Mouse (Mus musculus): Measurements from ENCODE around the gene Olfr1115. TPM values are rescaled to one million over a fixed set of nuclear protein-coding genes. Genes with fewer than 3 reads are reported as not detected.
"Not testable (repeated sequence)": the region's sequence is repeated elsewhere in the genome, so short reads cannot be mapped to it uniquely, and the experiment has no call there.

The Olfr1115 gene
- total RNA-seq (2014; fragmentation: Nextera tagmentation) = not detected in 2 replicates
- total RNA-seq (2017) = 0.05 and 0.06 TPM in 2 replicates
- not detected in 2 replicates for polyA plus RNA-seq (2012)

DNA sequence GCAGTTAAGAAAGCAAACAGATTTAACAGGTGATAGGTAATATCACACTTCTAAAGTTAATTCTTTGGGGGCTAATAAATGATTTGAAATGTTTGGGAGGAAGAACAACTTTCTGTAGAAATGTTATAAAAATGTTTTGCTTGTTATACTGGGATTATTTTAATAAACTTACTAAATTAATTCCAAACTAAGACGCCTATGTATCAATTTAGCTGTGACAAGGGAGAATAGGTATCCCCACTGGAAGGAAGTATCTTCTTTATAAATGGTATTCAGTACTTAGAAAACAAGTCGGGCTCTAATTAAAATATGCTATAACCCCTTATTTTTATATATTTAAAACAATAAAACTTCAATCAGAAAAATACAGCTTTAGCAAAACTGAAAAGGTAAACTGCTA, at the start of gene Olfr1115:
TSS of gene Olfr1115 (plus strand) at position 301 of the 400 bp plus-strand sequence.
- Histone ChIP-seq H3K27me3 (ENCODE audit: insufficient read depth, low read length) (no peaks in the 10 kb centered on the region), H3K9me3 (replicated peaks) (no peaks in the 10 kb centered on the region), H3K36me3 (replicated peaks) (no peaks in the 10 kb centered on the region), H3K4me1 (ENCODE audit: insufficient read depth, low read depth, low read length) (no peaks in the 10 kb centered on the region), H3K4me3 (ENCODE audit: low read depth, low read length) (no peak within 1 kb of the TSS)
- no peak for ATAC-seq (ENCODE audit: extremely low read depth, insufficient number of reproducible peaks, low FRiP score, poor library complexity, severe bottlenecking)
- DNase-seq (ENCODE audit: low spot score) = no peak
- no peak for TF ChIP-seq GATA2 (IDR thresholded peaks at IDR 0.05; ENCODE audit: borderline replicate concordance, low read depth, low read length)
- TF ChIP-seq GATA1 (IDR thresholded peaks at IDR 0.05; ENCODE audit: borderline replicate concordance, low read length) = no peak
- no peak for TF ChIP-seq POLR2AphosphoS5 (IDR thresholded peaks at IDR 0.05; ENCODE audit: insufficient replicate concordance, low read depth, low read length)
- TF ChIP-seq TAL1 (conservative IDR thresholded peaks at IDR 0.05; ENCODE audit: low read depth, low read length) = no peak
- no peak for TF ChIP-seq CTCF (IDR thresholded peaks at IDR 0.05; ENCODE audit: low read depth, low read length)

- ATAC-seq (ENCODE audit: extremely low read depth, insufficient number of reproducible peaks, low FRiP score, poor library complexity, severe bottlenecking) (no peak), DNase-seq (ENCODE audit: low spot score) (no peak)
- Histone ChIP-seq H3K4me1 (ENCODE audit: insufficient read depth, low read depth, low read length) (no peaks in the 10 kb centered on the region), H3K27me3 (ENCODE audit: insufficient read depth, low read length) (no peaks in the 10 kb centered on the region), H3K4me3 (ENCODE audit: low read depth, low read length) (no peak within 1 kb of the TSS), H3K9me3 (replicated peaks) (0 out of 2 replicates have a peak, but pooled peaks cover 2% of the 10 kb centered on the region), H3K36me3 (replicated peaks) (no peaks in the 10 kb centered on the region)
- no peak for TF ChIP-seq POLR2AphosphoS5 (IDR thresholded peaks at IDR 0.05; ENCODE audit: insufficient replicate concordance, low read depth, low read length)
- no peak for TF ChIP-seq GATA2 (IDR thresholded peaks at IDR 0.05; ENCODE audit: borderline replicate concordance, low read depth, low read length)
- no peak for TF ChIP-seq GATA1 (IDR thresholded peaks at IDR 0.05; ENCODE audit: borderline replicate concordance, low read length)
- TF ChIP-seq TAL1 (conservative IDR thresholded peaks at IDR 0.05; ENCODE audit: low read depth, low read length) = no peak
- no peak for TF ChIP-seq CTCF (IDR thresholded peaks at IDR 0.05; ENCODE audit: low read depth, low read length)
Measured at GRCm38 (mm10) chr2:87208670-87209069, 39.1 kb upstream of the Olfr1115 start, which contains the start of gene Olfr1113. Gene Olfr1113 (plus strand): TSS chr2:87208970.

DNA sequence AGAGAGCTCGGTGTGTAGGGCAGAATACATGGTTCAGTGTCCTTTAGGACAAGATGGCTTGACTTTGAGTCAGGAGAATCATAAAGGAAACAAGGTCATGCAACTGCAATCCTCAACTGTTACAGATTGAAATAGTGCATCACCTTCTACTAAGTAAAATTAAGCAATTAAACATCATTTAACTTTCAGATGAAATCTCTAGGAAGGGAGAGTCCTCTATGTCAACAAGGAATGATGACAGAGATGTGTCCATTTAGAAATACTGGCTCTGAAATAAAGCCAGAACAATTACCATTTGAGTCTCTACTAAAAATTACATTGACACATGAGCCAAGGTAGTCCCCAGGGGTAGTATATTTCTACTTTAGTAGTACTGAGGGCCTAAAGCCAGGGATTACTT, 19.4 kb downstream of the Olfr1115 start, which contains the start of gene Olfr1116:
TSS of gene Olfr1116 (plus strand) at position 301 of the 400 bp plus-strand sequence.
- no peak for ATAC-seq (ENCODE audit: extremely low read depth, insufficient number of reproducible peaks, low FRiP score, poor library complexity, severe bottlenecking)
- no peaks in the 10 kb centered on the region for H3K4me1 ChIP-seq (ENCODE audit: insufficient read depth, low read depth, low read length)
- no peak within 1 kb of the TSS for H3K4me3 ChIP-seq (ENCODE audit: low read depth, low read length)
- DNase-seq (ENCODE audit: low spot score) = no peak
- no peaks in the 10 kb centered on the region for H3K36me3 ChIP-seq (replicated peaks)
- H3K27me3 ChIP-seq (ENCODE audit: insufficient read depth, low read length) = no peaks in the 10 kb centered on the region
- TF ChIP-seq POLR2AphosphoS5 (IDR thresholded peaks at IDR 0.05; ENCODE audit: insufficient replicate concordance, low read depth, low read length) (no peak), GATA1 (IDR thresholded peaks at IDR 0.05; ENCODE audit: borderline replicate concordance, low read length) (no peak), GATA2 (IDR thresholded peaks at IDR 0.05; ENCODE audit: borderline replicate concordance, low read depth, low read length) (no peak), TAL1 (conservative IDR thresholded peaks at IDR 0.05; ENCODE audit: low read depth, low read length) (no peak)
- peaks cover 6% of the 10 kb centered on the region for H3K9me3 ChIP-seq (replicated peaks)

GRCm38 (mm10) chr2:87293977-87294376, 46.2 kb downstream of the Olfr1115 start:
- H3K9me3 ChIP-seq (replicated peaks); H3K4me1 ChIP-seq (ENCODE audit: insufficient read depth, low read depth, low read length); H3K36me3 ChIP-seq (replicated peaks); H3K27me3 ChIP-seq (ENCODE audit: insufficient read depth, low read length); ATAC-seq (ENCODE audit: extremely low read depth, insufficient number of reproducible peaks, low FRiP score, poor library complexity, severe bottlenecking); H3K4me3 ChIP-seq (ENCODE audit: low read depth, low read length); DNase-seq (ENCODE audit: low spot score): not testable (repeated sequence)

Other genes starting within 250 kb of the Olfr1115 start
- gene Olfr1102, start 249.6 kb upstream of the Olfr1115 start, total RNA-seq (2014; fragmentation: Nextera tagmentation) = not detected in 2 replicates
- gene Olfr1102, start 249.6 kb upstream of the Olfr1115 start, total RNA-seq (2017) = not detected in 2 replicates
- gene Olfr1102, start 249.6 kb upstream of the Olfr1115 start, polyA plus RNA-seq (2012) = not detected in 2 replicates
- gene Olfr1104, start 220.9 kb upstream of the Olfr1115 start, total RNA-seq (2014; fragmentation: Nextera tagmentation) = not detected in 2 replicates
- 0.71 TPM in 1 of 2 replicates, not detected in the other for gene Olfr1104, start 220.9 kb upstream of the Olfr1115 start, total RNA-seq (2017)
- gene Olfr1104, start 220.9 kb upstream of the Olfr1115 start, polyA plus RNA-seq (2012) = not detected in 2 replicates
- not detected in 2 replicates for gene Olfr1105, start 211.5 kb upstream of the Olfr1115 start, total RNA-seq (2014; fragmentation: Nextera tagmentation)
- 0.16 and 0.17 TPM in 2 replicates for gene Olfr1105, start 211.5 kb upstream of the Olfr1115 start, total RNA-seq (2017)
- gene Olfr1105, start 211.5 kb upstream of the Olfr1115 start, polyA plus RNA-seq (2012) = not detected in 2 replicates
- gene Olfr1106, start 195.7 kb upstream of the Olfr1115 start, total RNA-seq (2014; fragmentation: Nextera tagmentation) = not detected in 2 replicates
- 0.05 and 0.12 TPM in 2 replicates for gene Olfr1106, start 195.7 kb upstream of the Olfr1115 start, total RNA-seq (2017)
- not detected in 2 replicates for gene Olfr1106, start 195.7 kb upstream of the Olfr1115 start, polyA plus RNA-seq (2012)
- gene Olfr1107, start 172.2 kb upstream of the Olfr1115 start, total RNA-seq (2014; fragmentation: Nextera tagmentation) = not detected in 2 replicates
- gene Olfr1107, start 172.2 kb upstream of the Olfr1115 start, total RNA-seq (2017) = 0.29 TPM in 1 of 2 replicates, not detected in the other
- gene Olfr1107, start 172.2 kb upstream of the Olfr1115 start, polyA plus RNA-seq (2012) = not detected in 2 replicates
- gene Olfr1109, start 152.0 kb upstream of the Olfr1115 start, total RNA-seq (2014; fragmentation: Nextera tagmentation) = not detected in 2 replicates
- 0.22 TPM in 1 of 2 replicates, not detected in the other for gene Olfr1109, start 152.0 kb upstream of the Olfr1115 start, total RNA-seq (2017)
- not detected in 2 replicates for gene Olfr1109, start 152.0 kb upstream of the Olfr1115 start, polyA plus RNA-seq (2012)
- not detected in 2 replicates for gene Olfr259, start 133.4 kb upstream of the Olfr1115 start, total RNA-seq (2014; fragmentation: Nextera tagmentation)
- 0.11 TPM in 1 of 2 replicates, not detected in the other for gene Olfr259, start 133.4 kb upstream of the Olfr1115 start, total RNA-seq (2017)
- gene Olfr259, start 133.4 kb upstream of the Olfr1115 start, polyA plus RNA-seq (2012) = not detected in 2 replicates
- gene Olfr1110, start 107.7 kb upstream of the Olfr1115 start, total RNA-seq (2014; fragmentation: Nextera tagmentation) = not detected in 2 replicates
- 0.11 and 0.17 TPM in 2 replicates for gene Olfr1110, start 107.7 kb upstream of the Olfr1115 start, total RNA-seq (2017)
- gene Olfr1110, start 107.7 kb upstream of the Olfr1115 start, polyA plus RNA-seq (2012) = not detected in 2 replicates
- not detected in 2 replicates for gene Olfr1111, start 95.4 kb upstream of the Olfr1115 start, total RNA-seq (2014; fragmentation: Nextera tagmentation)
- gene Olfr1111, start 95.4 kb upstream of the Olfr1115 start, total RNA-seq (2017) = 0.23 TPM in 1 of 2 replicates, not detected in the other
- gene Olfr1111, start 95.4 kb upstream of the Olfr1115 start, polyA plus RNA-seq (2012) = not detected in 2 replicates
- gene Olfr1112, start 60.2 kb upstream of the Olfr1115 start, total RNA-seq (2014; fragmentation: Nextera tagmentation) = not detected in 2 replicates
- gene Olfr1112, start 60.2 kb upstream of the Olfr1115 start, total RNA-seq (2017) = 0.44 TPM in 1 of 2 replicates, not detected in the other
- not detected in 2 replicates for gene Olfr1112, start 60.2 kb upstream of the Olfr1115 start, polyA plus RNA-seq (2012)
- not detected in 2 replicates for gene Olfr1113, start 39.0 kb upstream of the Olfr1115 start, total RNA-seq (2014; fragmentation: Nextera tagmentation)
- gene Olfr1113, start 39.0 kb upstream of the Olfr1115 start, total RNA-seq (2017) = 0.05 TPM in 1 of 2 replicates, not detected in the other
- gene Olfr1113, start 39.0 kb upstream of the Olfr1115 start, polyA plus RNA-seq (2012) = not detected in 2 replicates
- gene Olfr1116, start 19.5 kb downstream of the Olfr1115 start, total RNA-seq (2014; fragmentation: Nextera tagmentation) = not detected in 2 replicates
- 0.05 and 0.12 TPM in 2 replicates for gene Olfr1116, start 19.5 kb downstream of the Olfr1115 start, total RNA-seq (2017)
- gene Olfr1116, start 19.5 kb downstream of the Olfr1115 start, polyA plus RNA-seq (2012) = not detected in 2 replicates
- gene Olfr1118, start 59.6 kb downstream of the Olfr1115 start, total RNA-seq (2014; fragmentation: Nextera tagmentation) = not detected in 2 replicates
- gene Olfr1118, start 59.6 kb downstream of the Olfr1115 start, total RNA-seq (2017) = 0.05 and 0.06 TPM in 2 replicates
- gene Olfr1118, start 59.6 kb downstream of the Olfr1115 start, polyA plus RNA-seq (2012) = not detected in 2 replicates
- not detected in 2 replicates for gene Olfr1120, start 106.8 kb downstream of the Olfr1115 start, total RNA-seq (2014; fragmentation: Nextera tagmentation)
- gene Olfr1120, start 106.8 kb downstream of the Olfr1115 start, total RNA-seq (2017) = 0.05 and 0.17 TPM in 2 replicates
- gene Olfr1120, start 106.8 kb downstream of the Olfr1115 start, polyA plus RNA-seq (2012) = not detected in 2 replicates
- gene Olfr1121, start 121.9 kb downstream of the Olfr1115 start, total RNA-seq (2014; fragmentation: Nextera tagmentation) = not detected in 2 replicates
- gene Olfr1121, start 121.9 kb downstream of the Olfr1115 start, total RNA-seq (2017) = 0.22 TPM in 1 of 2 replicates, not detected in the other
- gene Olfr1121, start 121.9 kb downstream of the Olfr1115 start, polyA plus RNA-seq (2012) = not detected in 2 replicates
- gene Olfr1122, start 137.8 kb downstream of the Olfr1115 start, total RNA-seq (2014; fragmentation: Nextera tagmentation) = not detected in 2 replicates
- 0.11 and 0.12 TPM in 2 replicates for gene Olfr1122, start 137.8 kb downstream of the Olfr1115 start, total RNA-seq (2017)
- gene Olfr1122, start 137.8 kb downstream of the Olfr1115 start, polyA plus RNA-seq (2012) = not detected in 2 replicates
- not detected in 2 replicates for gene Olfr1123, start 168.6 kb downstream of the Olfr1115 start, total RNA-seq (2014; fragmentation: Nextera tagmentation)
- gene Olfr1123, start 168.6 kb downstream of the Olfr1115 start, total RNA-seq (2017) = 0.05 TPM in 1 of 2 replicates, not detected in the other
- not detected in 2 replicates for gene Olfr1123, start 168.6 kb downstream of the Olfr1115 start, polyA plus RNA-seq (2012)
- gene Olfr1124, start 182.3 kb downstream of the Olfr1115 start, total RNA-seq (2014; fragmentation: Nextera tagmentation) = not detected in 2 replicates
- 0.16 TPM in 1 of 2 replicates, not detected in the other for gene Olfr1124, start 182.3 kb downstream of the Olfr1115 start, total RNA-seq (2017)
- gene Olfr1124, start 182.3 kb downstream of the Olfr1115 start, polyA plus RNA-seq (2012) = not detected in 2 replicates
- not detected in 2 replicates for gene Olfr1126, start 205.9 kb downstream of the Olfr1115 start, total RNA-seq (2014; fragmentation: Nextera tagmentation)
- 0.27 TPM in 1 of 2 replicates, not detected in the other for gene Olfr1126, start 205.9 kb downstream of the Olfr1115 start, total RNA-seq (2017)
- gene Olfr1126, start 205.9 kb downstream of the Olfr1115 start, polyA plus RNA-seq (2012) = not detected in 2 replicates
- not detected in 2 replicates for gene Pramel7, start 249.1 kb downstream of the Olfr1115 start, total RNA-seq (2014; fragmentation: Nextera tagmentation)
- 0.12 TPM in 1 of 2 replicates, not detected in the other for gene Pramel7, start 249.1 kb downstream of the Olfr1115 start, total RNA-seq (2017)
- not detected in 2 replicates for gene Pramel7, start 249.1 kb downstream of the Olfr1115 start, polyA plus RNA-seq (2012)